Mouse (Mus musculus): ENCODE measurements around the gene Ptpn6. TPM values are rescaled to one million over a fixed set of nuclear protein-coding genes. Genes with fewer than 3 reads are reported as not detected.
A peak's percentile ranks its signal among the peaks of the same experiment; 100 is the strongest.
"Not testable (repeated sequence)": the region's sequence is repeated elsewhere in the genome, so short reads cannot be mapped to it uniquely, and the experiment has no call there.

Ptpn6 gene
- polyA plus RNA-seq, 1 experiment from 2014 or later: 24.3 TPM

GRCm38 (mm10) chr6:124688151-124688758 lies 50.3 kb downstream of the Ptpn6 start:
- ATAC-seq (ENCODE audit: borderline replicate concordance, extremely low read depth, low FRiP score, low TSS enrichment): no peak
- Histone ChIP-seq H3K4me2 (no peak overlapping the region), H3K27me3 (no peaks in the 10 kb centered on the region), H3K36me3 (no peaks in the 10 kb centered on the region), H3K27ac (no peak overlapping the region), H3K4me3 (no peak overlapping the region), H3K9me3 (no peaks in the 10 kb centered on the region), H3K9ac (no peak overlapping the region), H3K4me1 (peaks cover 11% of the 10 kb centered on the region)
- WGBS: 77% methylated on average over 8 of the region's 8 CpGs

GRCm38 (mm10) chr6:124686644-124687043 lies 51.9 kb downstream of the Ptpn6 start:
- H3K4me3 ChIP-seq; H3K27me3 ChIP-seq; H3K36me3 ChIP-seq; H3K4me2 ChIP-seq; H3K9me3 ChIP-seq; H3K27ac ChIP-seq; ATAC-seq (ENCODE audit: borderline replicate concordance, extremely low read depth, low FRiP score, low TSS enrichment); H3K9ac ChIP-seq: not testable (repeated sequence)
- WGBS: 91% methylated on average over 1 of the region's 1 CpGs
- H3K4me1 ChIP-seq: peaks cover 19% of the 10 kb centered on the region

- Histone ChIP-seq H3K9me3 (no peaks in the 10 kb centered on the region), H3K4me3 (no peak overlapping the region), H3K9ac (no peak overlapping the region), H3K27me3 (no peaks in the 10 kb centered on the region), H3K27ac (no peak overlapping the region), H3K4me2 (no peak overlapping the region), H3K4me1 (peaks cover 19% of the 10 kb centered on the region), H3K36me3 (no peaks in the 10 kb centered on the region)
- 86% methylated on average over 12 of the region's 12 CpGs for WGBS
- no peak for ATAC-seq (ENCODE audit: borderline replicate concordance, extremely low read depth, low FRiP score, low TSS enrichment)
Measured at GRCm38 (mm10) chr6:124685606-124686386, 52.7 kb downstream of the Ptpn6 start.

- H3K27ac ChIP-seq: peak overlapping the region; percentile 72
- peaks cover 19% of the 10 kb centered on the region for H3K4me1 ChIP-seq
- H3K9me3 ChIP-seq: no peaks in the 10 kb centered on the region
- H3K36me3 ChIP-seq: no peaks in the 10 kb centered on the region
- no peak overlapping the region for H3K4me3 ChIP-seq
- peak; percentile 87 for ATAC-seq (ENCODE audit: borderline replicate concordance, extremely low read depth, low FRiP score, low TSS enrichment)
- 59% methylated on average over 14 of the region's 14 CpGs for WGBS
- no peak overlapping the region for H3K9ac ChIP-seq
- no peak overlapping the region for H3K4me2 ChIP-seq
- no peaks in the 10 kb centered on the region for H3K27me3 ChIP-seq
Measured at GRCm38 (mm10) chr6:124683591-124684417, 54.7 kb downstream of the Ptpn6 start.

GRCm38 (mm10) chr6:124682291-124682690 lies 56.2 kb downstream of the Ptpn6 start:
- not testable (repeated sequence) for H3K9ac ChIP-seq; H3K36me3 ChIP-seq; H3K9me3 ChIP-seq; H3K4me3 ChIP-seq; ATAC-seq (ENCODE audit: borderline replicate concordance, extremely low read depth, low FRiP score, low TSS enrichment); H3K27me3 ChIP-seq; H3K4me2 ChIP-seq
- WGBS: 68% methylated on average over 6 of the region's 6 CpGs
- peak overlapping the region; percentile 72; the same call in 1 of the 2 replicates for H3K27ac ChIP-seq
- H3K4me1 ChIP-seq: peaks cover 19% of the 10 kb centered on the region

- H3K36me3 ChIP-seq: peaks cover 6% of the 10 kb centered on the region
- no peak overlapping the region for H3K4me2 ChIP-seq
- H3K9me3 ChIP-seq: no peaks in the 10 kb centered on the region
- H3K27ac ChIP-seq: no peak overlapping the region
- H3K4me1 ChIP-seq: peaks cover 19% of the 10 kb centered on the region
- H3K9ac ChIP-seq: no peak overlapping the region
- no peaks in the 10 kb centered on the region for H3K27me3 ChIP-seq
- ATAC-seq (ENCODE audit: borderline replicate concordance, extremely low read depth, low FRiP score, low TSS enrichment): no peak
- no peak overlapping the region for H3K4me3 ChIP-seq
- 83% methylated on average over 3 of the region's 3 CpGs for WGBS
Measured at GRCm38 (mm10) chr6:124679486-124679885, 59.0 kb downstream of the Ptpn6 start.

GRCm38 (mm10) chr6:124678769-124679168 lies 59.7 kb downstream of the Ptpn6 start:
- WGBS: 90% methylated on average over 7 of the region's 7 CpGs
- H3K4me2 ChIP-seq: no peak overlapping the region
- H3K27me3 ChIP-seq: no peaks in the 10 kb centered on the region
- H3K36me3 ChIP-seq: peaks cover 12% of the 10 kb centered on the region
- no peak overlapping the region for H3K4me3 ChIP-seq
- H3K27ac ChIP-seq: no peak overlapping the region
- ATAC-seq (ENCODE audit: borderline replicate concordance, extremely low read depth, low FRiP score, low TSS enrichment): no peak
- H3K4me1 ChIP-seq: peaks cover 17% of the 10 kb centered on the region
- H3K9me3 ChIP-seq: no peaks in the 10 kb centered on the region
- H3K9ac ChIP-seq: no peak overlapping the region

GRCm38 (mm10) chr6:124676171-124676570 lies 62.3 kb downstream of the Ptpn6 start:
- 76% methylated on average over 6 of the region's 6 CpGs for WGBS
- H3K27ac ChIP-seq: no peak overlapping the region
- H3K4me3 ChIP-seq: no peak overlapping the region
- H3K4me2 ChIP-seq: no peak overlapping the region
- peaks cover 12% of the 10 kb centered on the region for H3K36me3 ChIP-seq
- H3K9me3 ChIP-seq: no peaks in the 10 kb centered on the region
- H3K27me3 ChIP-seq: no peaks in the 10 kb centered on the region
- H3K9ac ChIP-seq: no peak overlapping the region
- no peaks in the 10 kb centered on the region for H3K4me1 ChIP-seq
- ATAC-seq (ENCODE audit: borderline replicate concordance, extremely low read depth, low FRiP score, low TSS enrichment): no peak

GRCm38 (mm10) chr6:124674591-124674990 lies 63.9 kb downstream of the Ptpn6 start:
- Histone ChIP-seq H3K27ac (no peak overlapping the region), H3K9ac (no peak overlapping the region), H3K36me3 (peaks cover 12% of the 10 kb centered on the region), H3K27me3 (no peaks in the 10 kb centered on the region), H3K9me3 (no peaks in the 10 kb centered on the region), H3K4me3 (no peak overlapping the region), H3K4me1 (no peaks in the 10 kb centered on the region), H3K4me2 (no peak overlapping the region)
- 91% methylated on average over 7 of the region's 7 CpGs for WGBS
- no peak for ATAC-seq (ENCODE audit: borderline replicate concordance, extremely low read depth, low FRiP score, low TSS enrichment)

GRCm38 (mm10) chr6:124673619-124674018 lies 64.9 kb downstream of the Ptpn6 start:
- peaks cover 12% of the 10 kb centered on the region for H3K36me3 ChIP-seq
- 87% methylated on average over 9 of the region's 9 CpGs for WGBS
- H3K4me2 ChIP-seq: no peak overlapping the region
- H3K4me3 ChIP-seq: no peak overlapping the region
- H3K9me3 ChIP-seq: no peaks in the 10 kb centered on the region
- no peak for ATAC-seq (ENCODE audit: borderline replicate concordance, extremely low read depth, low FRiP score, low TSS enrichment)
- H3K27me3 ChIP-seq: no peaks in the 10 kb centered on the region
- H3K9ac ChIP-seq: no peak overlapping the region
- no peaks in the 10 kb centered on the region for H3K4me1 ChIP-seq
- no peak overlapping the region for H3K27ac ChIP-seq

GRCm38 (mm10) chr6:124672100-124672499 lies 66.4 kb downstream of the Ptpn6 start:
- WGBS: 58% methylated on average over 6 of the region's 6 CpGs
- ATAC-seq (ENCODE audit: borderline replicate concordance, extremely low read depth, low FRiP score, low TSS enrichment): no peak
- Histone ChIP-seq H3K4me2 (no peak overlapping the region), H3K4me3 (no peak overlapping the region), H3K9ac (no peak overlapping the region), H3K4me1 (no peaks in the 10 kb centered on the region), H3K27ac (no peak overlapping the region), H3K9me3 (no peaks in the 10 kb centered on the region), H3K36me3 (peaks cover 12% of the 10 kb centered on the region), H3K27me3 (no peaks in the 10 kb centered on the region)
